Mouse (Mus musculus) right cerebral cortex, adult 18-20 months (tissue): Measurements from ENCODE around the gene Nip7.
"Not testable (repeated sequence)": the region's sequence is repeated elsewhere in the genome, so short reads cannot be mapped to it uniquely, and the experiment has no call there.

ENCODE experiments used
- DNase-seq: peaks from one replicate; pipeline ENCODE4 v3.0.0; 2022; ENCODE audit warnings: mixed read lengths

The Nip7 gene

DNA sequence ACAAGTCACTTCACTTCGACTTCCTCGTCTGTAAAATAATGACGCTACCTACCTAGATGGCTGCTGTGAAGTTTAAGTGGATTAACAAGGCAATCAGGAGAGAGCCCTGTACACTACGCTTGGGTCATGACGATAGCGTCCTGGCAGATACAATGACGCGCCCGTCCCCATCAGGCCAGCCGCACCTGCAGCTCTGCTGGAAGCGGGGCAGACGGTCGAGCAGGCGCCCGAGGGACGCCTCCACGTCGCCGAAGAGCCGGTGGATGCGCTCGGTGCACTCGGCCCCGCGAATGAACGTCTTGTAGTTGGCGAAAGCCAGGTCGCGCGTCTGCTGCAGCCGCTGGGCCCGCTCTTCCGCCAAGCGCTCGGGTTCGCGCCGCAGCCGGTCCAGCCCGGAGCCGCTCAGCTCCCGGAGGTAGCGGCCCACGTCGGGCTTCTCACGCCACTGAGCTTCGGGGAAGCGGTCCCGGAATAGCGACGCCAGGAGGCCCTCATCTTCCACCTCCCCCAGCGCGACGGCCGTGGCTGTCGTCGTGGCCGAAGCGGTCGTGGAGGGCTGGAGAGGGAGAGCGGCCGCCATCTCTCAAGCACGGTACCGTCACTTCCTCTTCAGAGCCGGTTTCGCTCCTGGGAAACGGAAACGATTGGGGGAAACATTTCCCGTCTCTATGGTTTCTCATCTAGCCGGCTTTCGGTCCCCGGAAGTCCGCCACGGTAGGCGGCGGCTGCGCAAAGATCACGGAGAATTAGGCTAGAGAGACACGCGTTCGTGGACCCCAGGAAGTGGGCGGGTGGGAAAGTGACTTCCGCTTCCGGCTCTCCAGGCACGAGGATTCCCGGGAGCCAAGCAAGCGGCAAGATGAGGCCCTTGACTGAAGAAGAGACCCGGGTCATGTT, at the start of gene Nip7, which contains the start of gene Cog8:
TSS of gene Nip7 (plus strand) at position 802 of the 897 bp plus-strand sequence.
TSS of gene Cog8 (minus strand) at position 614 of the 897 bp plus-strand sequence.
- DNase-seq = peak; percentile 98

DNA sequence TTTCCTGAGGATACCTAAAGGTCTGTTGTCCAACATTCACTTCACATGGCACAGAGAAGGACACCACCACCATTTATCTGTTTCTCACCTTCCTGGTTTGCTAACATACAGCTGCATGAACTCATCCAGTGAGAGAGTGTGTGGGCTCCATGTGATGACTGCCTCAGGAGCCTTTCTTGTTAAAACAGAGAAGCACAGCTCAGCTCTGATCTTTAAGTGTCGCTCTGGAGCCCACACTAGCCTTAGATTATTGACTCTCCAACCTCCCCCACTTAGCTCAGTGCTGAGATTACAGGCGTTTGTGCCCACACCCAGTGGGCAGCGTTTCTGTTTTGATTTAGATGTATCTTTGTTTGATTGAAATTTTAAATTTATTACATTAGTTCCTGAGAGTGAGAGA, 48.9 kb upstream of the Nip7 start:
- peak; percentile 49 for DNase-seq

GRCm38 (mm10) chr8:107012666-107013065, 44.0 kb upstream of the Nip7 start:
- no peak for DNase-seq

GRCm38 (mm10) chr8:107014915-107015314, 41.8 kb upstream of the Nip7 start:
- no peak for DNase-seq

GRCm38 (mm10) chr8:107023479-107023878, 33.2 kb upstream of the Nip7 start:
- DNase-seq = no peak

DNA sequence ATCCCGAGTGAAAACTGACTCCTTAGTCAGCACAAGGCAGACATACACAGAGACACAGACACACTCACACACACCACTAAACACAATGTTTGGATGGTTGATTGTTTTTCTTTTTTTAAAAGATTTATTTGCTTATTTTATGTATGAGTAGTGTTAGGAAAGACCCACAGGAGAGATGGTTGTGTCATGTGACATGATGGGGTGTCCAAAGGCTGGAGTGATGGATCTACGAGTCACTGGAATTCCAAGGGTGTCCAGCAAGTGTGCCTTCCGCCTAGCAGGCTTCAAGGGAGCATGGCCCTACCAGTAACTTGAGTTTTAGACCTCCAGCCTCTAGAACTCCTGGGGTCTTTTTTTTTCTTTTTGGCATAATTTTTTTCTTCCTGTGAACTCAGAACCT, 27.4 kb upstream of the Nip7 start:
- no peak for DNase-seq

- DNase-seq = no peak
Measured at GRCm38 (mm10) chr8:107030058-107030457, 26.6 kb upstream of the Nip7 start.

DNA sequence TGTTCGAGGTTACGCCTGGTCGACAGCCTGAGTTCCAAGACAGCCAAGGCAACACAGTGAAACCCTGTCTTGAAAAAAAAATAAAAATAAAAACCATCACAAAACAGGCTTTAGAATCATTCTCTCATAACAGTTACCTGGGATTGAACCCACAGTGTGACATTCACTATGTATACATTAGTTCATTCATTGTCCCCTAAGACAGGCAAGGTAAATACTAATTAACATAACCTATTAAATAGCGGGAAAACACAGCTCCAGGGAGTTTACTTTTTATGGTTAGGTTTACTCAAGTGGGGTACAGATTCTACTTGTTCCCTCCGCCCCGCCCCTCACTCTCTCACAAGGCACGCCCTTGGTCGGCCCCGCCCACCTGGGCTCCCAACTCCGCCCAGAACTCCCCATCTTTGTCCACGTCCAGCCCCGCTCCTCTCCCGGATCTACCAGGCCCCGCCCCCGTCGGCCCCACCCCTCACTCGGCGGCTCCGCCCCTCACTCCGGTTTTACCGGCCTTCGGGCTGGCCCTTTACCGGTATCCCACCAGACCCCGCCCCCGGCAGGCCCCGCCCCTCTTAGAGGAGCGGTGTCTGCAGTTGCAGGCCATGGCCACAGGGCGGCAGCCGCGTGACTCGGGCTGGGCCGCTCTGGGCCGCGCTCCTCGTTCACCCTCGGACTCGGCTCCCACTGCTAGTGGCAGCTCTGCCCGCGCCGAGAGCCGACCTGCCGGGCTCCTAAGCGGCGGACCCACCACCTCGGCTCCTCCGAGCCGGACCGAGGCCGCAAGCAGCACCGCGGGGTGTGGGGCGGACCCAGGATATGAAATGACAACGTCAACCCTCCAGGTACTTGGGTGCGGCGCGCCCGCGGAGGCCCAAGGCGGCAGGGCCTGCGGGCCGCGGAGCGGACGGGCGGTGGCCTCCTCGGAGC, 25.8 kb upstream of the Nip7 start, which contains the start of gene Vps4a:
TSS of gene Vps4a (plus strand) at position 573 of the 927 bp plus-strand sequence.
- DNase-seq = peak; percentile 95

GRCm38 (mm10) chr8:107031577-107032090, 25.0 kb upstream of the Nip7 start:
- DNase-seq = no peak

GRCm38 (mm10) chr8:107033609-107034008, 23.1 kb upstream of the Nip7 start:
- not testable (repeated sequence) for DNase-seq

- no peak for DNase-seq
Measured at GRCm38 (mm10) chr8:107035641-107036040, 21.0 kb upstream of the Nip7 start.

- DNase-seq = no peak
Measured at GRCm38 (mm10) chr8:107036626-107037025, 20.1 kb upstream of the Nip7 start.

- DNase-seq = no peak
Measured at GRCm38 (mm10) chr8:107040632-107041031, 16.0 kb upstream of the Nip7 start.

DNA sequence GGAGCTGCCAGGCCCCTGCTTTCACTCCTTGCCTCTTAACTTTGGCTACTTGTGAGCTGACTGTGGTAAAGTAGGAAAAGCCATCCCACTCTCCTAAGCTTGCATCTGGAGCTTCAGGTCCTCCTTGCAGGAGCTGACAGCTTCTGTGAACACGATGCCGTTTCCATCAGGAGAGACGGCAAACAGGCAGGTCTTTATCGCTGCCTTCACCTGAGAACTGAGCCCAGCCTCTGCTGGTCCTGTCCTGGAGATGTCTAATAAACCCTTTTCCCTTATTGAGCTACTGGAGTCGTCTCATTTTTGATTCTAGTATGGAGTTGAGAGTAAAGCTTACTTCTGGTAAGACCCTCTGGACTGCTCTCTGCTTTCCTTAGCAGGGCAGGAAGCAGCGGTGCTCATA, 11.2 kb upstream of the Nip7 start:
- DNase-seq = no peak

- no peak for DNase-seq
Measured at GRCm38 (mm10) chr8:107046976-107047375, 9.7 kb upstream of the Nip7 start.

GRCm38 (mm10) chr8:107048061-107048941, 8.4 kb upstream of the Nip7 start, which contains the start of gene Pdf:
Gene Pdf, minus strand, starts transcription at chr8:107048614.
- DNase-seq = peak; percentile 86

GRCm38 (mm10) chr8:107049480-107049879, 7.2 kb upstream of the Nip7 start:
- DNase-seq = no peak

DNA sequence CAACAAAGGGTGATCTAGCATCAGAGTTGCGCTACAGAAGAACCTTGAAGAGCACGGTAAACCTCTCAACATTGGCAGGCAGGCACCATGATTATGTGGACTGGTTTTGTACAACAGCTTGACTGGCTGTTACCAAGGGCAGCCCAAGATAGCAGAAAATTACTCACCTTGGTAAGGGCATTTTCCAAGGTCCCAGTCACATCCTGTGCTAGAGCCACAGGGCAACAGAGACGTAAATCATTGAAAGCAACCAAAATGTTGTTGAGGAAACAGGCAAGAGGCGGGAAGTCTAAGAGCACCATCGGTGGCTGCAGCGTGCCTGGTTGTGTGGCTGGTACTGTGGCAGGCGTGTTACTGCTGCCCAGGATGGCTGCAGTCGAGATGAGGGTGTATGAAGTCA, 4.6 kb upstream of the Nip7 start:
- no peak for DNase-seq

DNA sequence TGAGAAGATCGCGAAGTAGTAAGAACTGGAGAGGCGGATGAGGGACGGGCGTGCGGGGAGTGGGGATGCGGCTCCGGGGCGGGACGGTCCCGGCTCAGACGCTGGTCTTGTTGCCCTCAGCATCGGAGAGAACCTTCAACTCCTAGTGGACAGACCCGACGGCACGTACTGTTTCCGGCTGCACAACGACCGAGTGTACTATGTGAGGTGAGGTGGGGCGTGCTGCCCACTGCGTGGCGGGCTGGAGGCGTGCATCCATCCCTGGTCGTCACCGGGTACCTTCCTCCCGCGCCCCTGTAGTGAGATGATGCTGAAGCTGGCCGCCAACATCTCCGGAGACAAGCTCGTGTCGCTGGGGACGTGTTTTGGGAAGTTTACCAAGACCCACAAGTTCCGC, 294 bp downstream of the Nip7 start:
- DNase-seq = no peak

GRCm38 (mm10) chr8:107062613-107063012, 5.9 kb downstream of the Nip7 start:
- DNase-seq = no peak

GRCm38 (mm10) chr8:107065511-107066496, 9.1 kb downstream of the Nip7 start, which contains the start of gene Tmed6:
Gene Tmed6, minus strand, starts transcription at chr8:107065644.
- no peak for DNase-seq
